Mouse (Mus musculus): ENCODE measurements around the gene Psmd3.

DNA sequence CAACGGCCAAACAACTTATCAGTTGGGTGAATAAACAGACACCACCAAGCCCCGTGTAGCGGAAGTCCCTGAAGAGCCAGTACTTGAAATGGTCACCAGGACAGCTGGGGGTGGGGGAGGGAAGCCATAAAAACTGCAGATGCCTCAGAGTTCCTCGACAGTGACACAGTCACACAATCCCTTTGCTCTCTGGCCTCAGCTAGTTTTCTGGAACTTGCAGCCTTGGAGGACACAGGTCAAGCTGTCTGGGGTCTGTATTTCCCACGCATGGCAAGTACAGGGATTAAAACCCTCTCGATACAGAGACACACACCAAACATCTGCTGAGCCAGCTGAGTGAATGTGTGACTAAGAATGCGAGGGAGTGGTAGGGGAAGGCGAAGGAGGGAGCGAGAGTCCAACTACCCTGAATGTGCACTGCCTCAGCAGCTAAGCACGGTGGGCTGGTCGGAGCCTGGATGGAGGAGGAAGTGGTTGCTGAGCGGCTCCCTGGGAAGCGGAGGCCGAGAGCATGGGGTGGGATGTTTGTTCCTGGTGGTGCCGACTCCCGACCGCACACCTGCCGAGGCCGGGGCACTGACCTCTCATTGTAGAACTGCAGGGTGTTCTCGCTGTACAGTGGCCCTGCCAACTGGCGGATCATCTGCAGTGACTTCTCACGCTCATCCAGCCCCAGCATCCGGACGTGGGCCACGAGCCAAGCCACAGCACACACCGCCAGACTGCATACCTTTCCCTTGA, 26.8 kb downstream of the Psmd3 start:
- TF ChIP-seq CTCF (IDR thresholded peaks at IDR 0.05; ENCODE audit: insufficient read depth, low read depth, low read length) = no peak
- TF ChIP-seq POLR2A (IDR thresholded peaks at IDR 0.05; ENCODE audit: insufficient read depth, low read depth, low read length) = no peak

Measured in olfactory bulb, adult 2 months (tissue).